Mouse (Mus musculus) telencephalon, adult 2 months (tissue): ENCODE results near the gene Osbp.

ENCODE experiments used
- DNase-seq: peaks from one replicate; pipeline ENCODE4 v3.0.0-alpha.2; 2011; ENCODE audit warnings: low read depth, low spot score

The Osbp gene

DNA sequence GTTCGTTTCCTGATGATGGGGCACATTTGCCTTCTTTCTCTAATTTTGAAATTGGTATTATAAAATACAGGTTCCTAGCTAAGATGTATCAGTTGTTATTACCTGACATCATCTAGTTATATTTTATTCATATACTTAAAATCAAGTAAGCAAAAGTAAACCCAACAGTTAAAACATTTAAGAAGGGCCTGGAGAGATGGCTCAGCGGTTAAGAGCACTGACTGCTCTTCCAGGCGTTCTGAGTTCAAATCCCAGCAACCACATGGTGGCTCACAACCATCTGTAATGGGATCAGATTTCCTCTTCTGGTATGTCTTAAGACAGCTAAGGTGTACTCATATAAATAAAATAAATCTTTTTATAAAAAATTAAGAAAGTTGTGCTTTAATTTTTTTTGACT is 22.1 kb downstream of the Osbp start:
- DNase-seq: no peak

- no peak for DNase-seq
Observed at GRCm38 (mm10) chr19:11989334-11989733, 23.6 kb downstream of the Osbp start.

- DNase-seq: no peak
Observed at GRCm38 (mm10) chr19:11992034-11992433, 26.3 kb downstream of the Osbp start.

GRCm38 (mm10) chr19:11992441-11993029 is 26.8 kb downstream of the Osbp start:
- no peak for DNase-seq

- no peak for DNase-seq
Observed at GRCm38 (mm10) chr19:11994703-11995431, 29.1 kb downstream of the Osbp start.

DNA sequence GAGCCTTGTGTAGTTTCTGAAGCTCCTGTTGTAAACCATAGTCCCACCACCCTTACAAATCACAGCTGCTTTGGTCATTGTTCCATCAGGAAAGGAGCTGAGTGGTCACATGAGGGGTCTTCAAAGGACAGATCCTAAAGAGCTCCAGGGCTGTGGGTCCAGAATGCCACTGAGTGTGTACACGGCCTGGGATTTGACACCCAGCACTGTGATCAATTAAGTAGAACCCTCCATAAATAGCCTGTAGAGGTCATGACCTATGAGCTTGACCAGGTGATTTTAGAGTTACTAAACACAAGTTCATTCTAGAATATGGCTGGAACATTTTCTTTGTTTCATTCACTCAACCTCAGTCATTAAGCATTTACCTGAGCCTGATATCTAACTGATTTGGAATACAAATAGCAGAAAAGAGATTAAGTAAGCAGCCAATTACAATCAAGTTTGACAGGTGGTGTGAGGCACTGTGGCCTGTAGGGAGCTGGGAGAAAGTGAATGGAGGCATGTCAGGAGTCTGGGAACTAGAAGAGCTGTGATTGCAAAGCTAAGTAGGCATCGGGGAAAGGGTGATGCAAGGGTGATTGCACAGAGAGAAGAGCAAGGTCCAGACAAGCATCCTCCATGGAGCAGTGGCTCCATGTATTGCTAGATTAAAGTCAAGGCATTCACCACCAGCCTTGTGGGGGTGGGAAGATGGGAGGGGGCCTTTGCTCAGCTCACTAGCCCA is 30.1 kb downstream of the Osbp start:
- no peak for DNase-seq

DNA sequence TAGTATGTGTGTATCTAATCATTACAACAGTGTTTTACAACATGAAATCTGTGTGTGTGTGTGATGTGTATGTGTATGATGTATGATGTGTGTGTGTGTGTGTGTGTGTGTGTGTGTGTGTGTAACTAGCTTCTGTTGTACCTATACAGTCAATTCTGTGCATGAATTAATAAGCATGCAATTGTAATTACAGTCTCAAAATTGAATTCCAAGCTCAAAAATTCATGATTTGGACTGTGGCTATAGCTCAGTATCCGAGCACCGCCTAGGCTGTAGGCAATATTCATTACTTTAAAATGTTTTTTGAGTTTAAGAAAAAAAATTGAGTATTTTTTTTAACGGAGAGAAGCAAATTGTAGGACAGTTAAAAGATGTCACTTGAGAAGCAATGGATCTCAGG is 35.9 kb downstream of the Osbp start:
- no peak for DNase-seq

DNA sequence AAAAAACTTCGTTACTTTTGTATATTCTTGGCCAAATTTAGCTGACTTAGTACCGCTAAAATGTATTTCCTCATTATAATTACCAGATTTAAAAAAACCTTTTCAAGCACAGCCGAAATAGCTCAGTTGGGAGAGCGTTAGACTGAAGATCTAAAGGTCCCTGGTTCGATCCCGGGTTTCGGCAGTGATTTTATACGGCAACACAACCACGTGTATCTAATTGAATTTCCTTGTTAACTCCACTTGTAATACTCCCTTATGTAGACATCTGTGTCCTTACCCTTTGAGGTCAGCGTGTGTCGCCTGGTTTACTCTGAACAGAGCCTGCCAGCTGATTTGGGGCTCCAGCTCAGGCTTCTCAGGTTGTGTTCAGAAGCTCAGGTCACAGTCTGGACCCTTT is 36.4 kb downstream of the Osbp start:
- no peak for DNase-seq

DNA sequence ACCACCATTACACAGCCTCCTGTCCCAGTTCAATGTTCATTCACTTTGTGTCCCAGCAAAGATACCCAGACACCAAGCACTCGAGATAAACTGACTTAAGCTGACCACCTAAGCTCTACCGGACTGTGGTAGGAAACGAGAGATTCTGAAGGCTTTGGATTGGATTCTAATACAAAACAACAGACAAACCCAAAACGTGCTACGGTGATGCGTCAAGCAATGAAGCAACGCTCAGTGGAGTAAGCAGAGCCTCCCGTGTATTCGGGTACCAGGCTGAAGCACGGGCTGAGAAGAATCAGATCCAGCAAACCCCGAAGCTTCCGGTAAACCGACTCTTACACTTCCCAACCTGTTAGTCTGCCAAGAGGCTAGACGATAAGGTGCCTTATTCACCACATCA is 37.0 kb downstream of the Osbp start:
- no peak for DNase-seq

GRCm38 (mm10) chr19:12003568-12003967 is 37.8 kb downstream of the Osbp start:
- DNase-seq: no peak

DNA sequence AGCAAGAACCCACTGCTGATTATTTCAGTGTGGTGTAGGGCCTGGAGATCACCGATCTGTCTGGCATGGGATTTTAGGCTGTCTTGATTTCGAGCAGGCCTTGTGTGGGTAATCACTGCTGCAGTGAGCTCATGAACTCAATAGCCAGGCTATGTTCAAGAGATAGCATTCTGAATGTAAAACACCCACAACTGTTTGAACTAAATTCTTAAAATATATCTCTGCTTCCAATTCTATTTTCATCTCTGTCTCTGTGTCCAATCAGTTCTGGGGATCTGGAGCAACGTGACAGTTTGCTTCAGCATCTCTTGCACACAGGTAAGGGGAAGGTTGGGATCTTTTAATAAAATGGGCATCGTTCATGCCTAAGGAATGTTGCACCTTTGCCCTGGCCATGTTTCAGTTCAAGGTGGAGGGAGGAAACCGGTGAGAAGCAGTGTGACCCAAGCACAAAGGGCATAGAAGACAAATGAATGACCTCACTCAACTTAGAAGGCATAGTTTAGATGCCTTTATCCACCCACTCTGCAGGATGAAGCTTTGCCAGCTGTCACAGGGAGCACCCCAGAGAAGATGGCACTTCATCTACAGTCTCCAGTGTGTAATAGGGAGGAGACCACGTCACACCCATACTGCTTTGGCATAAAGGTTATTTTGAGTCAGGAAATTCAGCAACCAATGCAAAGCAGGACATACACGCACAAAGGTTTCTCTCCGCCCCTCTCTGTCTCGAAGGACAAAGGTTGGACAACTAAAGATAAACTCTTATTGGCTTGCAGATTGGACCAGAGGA is 38.7 kb downstream of the Osbp start:
- no peak for DNase-seq

DNA sequence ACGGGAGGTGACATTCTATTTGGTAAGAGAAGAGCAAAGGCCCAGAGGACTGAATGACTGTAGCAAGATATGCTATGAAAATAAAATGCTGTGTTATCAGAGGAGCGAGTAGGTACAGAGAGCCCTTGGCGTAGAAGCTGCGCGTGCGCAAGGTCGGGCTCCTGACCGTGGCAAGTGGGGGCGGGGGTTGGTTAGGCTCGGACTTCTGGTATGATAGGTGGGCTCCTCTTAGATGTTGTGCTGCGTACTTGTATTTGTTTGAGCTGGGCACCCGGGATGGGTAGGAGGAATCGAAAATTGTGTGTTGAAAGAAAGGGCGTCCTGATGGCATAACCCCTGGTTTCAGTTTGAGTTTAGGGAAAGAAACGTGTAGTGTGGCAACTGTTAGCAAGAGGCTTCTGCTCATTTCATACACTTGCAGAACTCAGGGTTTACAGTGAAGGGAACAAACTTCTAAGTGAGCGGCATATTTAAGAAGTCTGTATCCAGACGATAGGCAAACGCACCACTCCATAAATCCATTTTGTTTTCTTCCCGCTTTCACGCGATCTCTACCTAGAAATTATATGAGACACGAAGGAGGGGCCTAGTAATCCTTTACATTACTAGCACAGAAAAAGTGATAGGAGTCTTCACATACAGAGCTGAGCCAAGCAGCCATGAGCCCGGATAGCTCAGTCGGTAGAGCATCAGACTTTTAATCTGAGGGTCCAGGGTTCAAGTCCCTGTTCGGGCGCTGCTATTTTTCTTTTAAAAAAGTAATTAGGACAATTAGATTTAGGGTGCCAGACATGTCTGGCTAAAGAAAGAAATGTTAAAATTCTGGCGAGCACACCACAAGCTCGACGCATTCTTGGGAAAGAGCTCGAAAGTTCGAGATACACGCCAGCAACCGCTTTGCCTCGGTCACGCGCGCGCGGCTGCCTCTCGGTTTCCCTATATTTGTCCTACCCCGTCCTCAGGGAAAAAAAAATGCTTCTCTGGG is 39.9 kb downstream of the Osbp start:
- peak; percentile 80 for DNase-seq

DNA sequence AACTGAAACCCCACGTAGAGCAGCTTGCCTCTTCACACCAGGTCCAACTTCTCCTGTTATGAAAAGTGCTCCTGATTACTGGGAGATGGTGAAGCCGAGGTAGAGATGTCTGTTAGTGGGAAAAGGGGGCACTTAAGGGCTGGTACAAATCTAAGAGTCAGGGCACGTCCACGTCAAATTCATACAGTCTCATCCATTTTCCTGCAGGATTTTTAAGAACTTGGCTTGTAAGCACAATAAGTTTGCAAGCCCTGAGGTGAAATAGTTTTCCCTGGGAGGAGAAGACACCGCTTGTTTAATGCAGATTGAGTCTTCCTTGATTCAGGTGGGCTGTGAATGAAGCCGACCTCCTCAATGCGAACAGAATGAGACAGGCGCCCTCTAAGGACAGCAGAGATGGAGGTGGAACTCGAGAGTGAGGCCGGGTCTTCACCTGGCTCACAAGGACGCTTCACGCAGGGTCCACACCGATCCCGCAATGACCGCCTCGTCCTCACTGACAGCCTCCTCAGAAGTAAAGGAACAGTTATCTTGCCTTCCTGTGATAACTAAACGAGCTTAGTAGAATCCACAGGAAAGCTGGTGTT is 40.7 kb downstream of the Osbp start:
- no peak for DNase-seq

- DNase-seq: no peak
Observed at GRCm38 (mm10) chr19:12007105-12007931, 41.6 kb downstream of the Osbp start.

DNA sequence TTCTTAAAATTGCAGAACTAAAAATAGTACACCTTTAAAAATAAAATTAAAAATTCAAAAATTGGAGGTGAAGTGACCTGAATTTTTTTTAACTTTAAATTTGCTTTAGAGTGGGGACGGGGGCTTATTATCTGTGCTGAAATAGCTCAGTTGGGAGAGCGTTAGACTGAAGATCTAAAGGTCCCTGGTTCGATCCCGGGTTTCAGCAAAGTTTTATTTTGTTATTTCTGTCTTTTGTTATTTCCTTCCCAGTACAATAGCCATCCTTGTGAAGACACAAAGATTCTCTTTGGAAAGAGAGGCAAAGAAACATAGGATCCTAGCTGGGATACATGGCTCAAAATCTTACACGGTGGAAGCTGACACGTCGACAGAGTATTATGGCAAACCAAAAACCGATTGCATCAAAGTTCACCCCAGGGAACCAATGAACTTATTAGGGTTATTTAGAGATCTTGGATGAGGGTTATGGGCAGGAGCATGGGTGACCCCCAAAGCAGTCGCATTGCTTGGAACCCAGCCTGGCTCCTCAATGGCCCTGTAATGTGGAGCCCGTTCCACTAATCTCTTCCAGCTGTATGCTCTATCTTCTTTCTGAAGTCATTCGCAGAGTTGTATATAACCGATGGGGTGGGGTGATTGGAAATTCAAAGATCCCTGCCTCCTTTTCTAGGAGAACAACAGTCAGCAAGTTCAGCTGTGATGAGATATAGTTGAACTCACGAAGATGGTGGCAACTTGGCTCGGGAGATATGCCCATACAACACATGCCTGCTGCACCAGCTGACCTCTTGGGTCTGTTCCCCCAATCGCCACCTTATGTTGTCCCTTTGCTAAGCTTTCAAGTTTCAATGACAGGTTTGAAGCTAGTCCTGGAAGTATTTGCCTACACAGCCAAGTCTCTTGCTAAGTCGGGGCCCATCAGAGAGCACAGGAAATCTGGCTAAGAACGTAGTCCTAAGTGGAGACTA is 43.0 kb downstream of the Osbp start:
- no peak for DNase-seq

GRCm38 (mm10) chr19:12009501-12010280 is 44.0 kb downstream of the Osbp start:
- DNase-seq: no peak

DNA sequence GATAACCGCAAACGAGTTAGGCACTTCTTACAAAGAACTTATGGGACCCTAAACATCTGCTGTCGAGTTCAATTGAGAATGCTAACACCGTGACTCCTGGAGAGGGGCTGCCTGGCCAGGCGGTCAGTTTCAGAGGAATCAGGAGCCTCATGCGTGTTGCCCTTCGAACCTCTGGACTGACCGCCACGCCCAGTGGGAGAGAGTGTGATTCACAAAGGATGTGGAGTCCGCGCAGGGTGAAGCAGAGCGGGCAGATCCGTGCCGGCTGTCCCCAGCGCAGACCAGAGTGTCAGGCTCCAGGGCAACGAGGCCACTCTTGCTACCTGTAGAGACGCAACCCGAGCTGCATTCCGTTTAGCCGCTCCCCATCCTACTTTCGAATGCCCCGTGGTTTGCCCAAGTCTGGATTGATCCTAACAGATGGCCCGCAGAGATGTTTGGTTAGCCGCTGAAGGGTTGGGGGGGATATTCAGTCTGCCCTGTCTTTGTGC is 44.6 kb downstream of the Osbp start:
- no peak for DNase-seq
